Mouse (Mus musculus): Measurements from ENCODE around the gene Gm17545.
"Not testable (repeated sequence)": the region's sequence is repeated elsewhere in the genome, so short reads cannot be mapped to it uniquely, and the experiment has no call there.

Gm17545 gene

GRCm38 (mm10) chr9:22453990-22454389 lies at the start of gene Gm17545:
Gm17545 (plus strand) TSS chr9:22454290.
- DNase-seq (ENCODE audit: extremely low spot score) = not testable (repeated sequence)

GRCm38 (mm10) chr9:22405414-22405813 lies 48.7 kb upstream of the Gm17545 start:
- DNase-seq (ENCODE audit: extremely low spot score) = no peak

DNA sequence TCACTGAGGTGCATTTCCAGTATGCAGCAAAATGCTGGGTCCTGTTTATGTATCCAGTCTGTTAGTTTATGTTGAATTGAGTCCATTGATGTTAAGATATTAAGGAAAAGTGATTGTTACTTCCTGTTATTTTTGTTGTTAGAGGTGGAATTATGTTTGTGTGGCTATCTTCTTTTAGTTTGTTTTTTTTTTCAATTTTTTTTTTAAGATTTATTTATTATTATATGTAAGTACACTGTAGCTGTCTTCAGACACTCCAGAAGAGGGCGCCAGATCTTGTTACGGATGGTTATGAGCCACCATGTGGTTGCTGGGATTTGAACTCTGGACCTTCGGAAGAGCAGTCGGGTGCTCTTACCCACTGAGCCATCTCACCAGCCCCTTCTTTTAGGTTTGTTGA lies 46.5 kb upstream of the Gm17545 start:
- DNase-seq (ENCODE audit: extremely low spot score) = not testable (repeated sequence)

DNA sequence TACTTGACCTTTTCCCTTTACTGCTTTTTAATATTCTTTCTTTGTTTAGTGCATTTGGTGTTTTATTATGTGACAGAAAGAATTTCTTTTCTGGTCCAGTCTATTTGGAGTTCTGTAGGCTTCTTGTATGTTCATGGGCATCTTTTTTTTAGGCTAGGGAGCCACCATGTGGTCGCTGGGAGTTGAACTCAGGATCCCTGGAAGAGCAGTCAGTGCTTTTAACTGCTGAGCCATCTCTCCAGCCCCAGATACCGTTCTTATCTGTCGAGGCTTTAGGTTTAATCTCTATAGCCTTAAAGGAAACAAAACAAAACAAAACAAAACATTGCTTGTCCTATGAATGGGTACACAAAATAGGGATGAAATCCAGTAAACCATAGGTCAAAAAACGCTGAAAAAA lies 45.7 kb upstream of the Gm17545 start:
- DNase-seq (ENCODE audit: extremely low spot score) = not testable (repeated sequence)

DNA sequence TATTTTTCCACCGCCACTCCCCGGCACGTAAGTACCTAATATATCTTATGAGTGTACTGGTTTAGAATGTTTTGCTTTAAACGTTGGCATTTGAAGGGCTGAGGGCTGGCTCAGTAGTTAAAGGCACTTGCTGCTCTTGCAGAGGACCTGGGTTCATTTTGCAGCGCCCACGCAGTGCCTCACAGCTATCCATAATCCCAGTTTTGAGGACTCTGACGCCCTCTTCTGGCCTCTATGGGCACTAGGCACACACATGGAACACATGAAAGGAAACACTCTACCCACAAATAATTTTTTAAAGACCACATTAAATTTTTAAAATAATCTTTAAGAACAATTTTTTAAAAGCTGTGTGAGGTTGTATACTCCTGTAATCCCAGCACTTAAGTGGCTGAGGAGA lies 44.6 kb upstream of the Gm17545 start:
- no peak for DNase-seq (ENCODE audit: extremely low spot score)

- peak; percentile 95 for DNase-seq (ENCODE audit: extremely low spot score)
Observed at GRCm38 (mm10) chr9:22411002-22411857, 42.9 kb upstream of the Gm17545 start, which contains the start of gene 9530077C05Rik. 9530077C05Rik (plus strand) TSS chr9:22411513.

DNA sequence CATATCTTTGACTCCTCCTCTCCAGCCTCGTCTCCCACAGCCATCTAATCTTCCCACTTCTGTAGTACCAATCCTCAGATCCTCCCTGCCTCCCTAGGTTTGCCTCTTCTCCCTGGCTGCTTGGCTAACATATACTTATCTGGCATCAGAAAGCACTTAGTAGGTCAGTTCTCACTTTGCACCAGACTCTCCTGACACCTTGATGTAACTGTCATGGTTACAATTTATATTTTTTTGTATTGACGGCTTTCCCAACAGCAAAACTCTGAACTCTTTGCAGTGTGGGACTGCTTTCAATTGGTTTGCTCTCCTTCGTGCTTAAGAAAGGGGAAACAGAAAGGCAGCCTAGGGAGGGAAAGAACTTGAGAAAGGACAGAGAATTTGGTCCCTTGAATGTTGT lies 37.9 kb upstream of the Gm17545 start:
- DNase-seq (ENCODE audit: extremely low spot score) = no peak

- DNase-seq (ENCODE audit: extremely low spot score) = no peak
Observed at GRCm38 (mm10) chr9:22417547-22417946, 36.5 kb upstream of the Gm17545 start.

DNA sequence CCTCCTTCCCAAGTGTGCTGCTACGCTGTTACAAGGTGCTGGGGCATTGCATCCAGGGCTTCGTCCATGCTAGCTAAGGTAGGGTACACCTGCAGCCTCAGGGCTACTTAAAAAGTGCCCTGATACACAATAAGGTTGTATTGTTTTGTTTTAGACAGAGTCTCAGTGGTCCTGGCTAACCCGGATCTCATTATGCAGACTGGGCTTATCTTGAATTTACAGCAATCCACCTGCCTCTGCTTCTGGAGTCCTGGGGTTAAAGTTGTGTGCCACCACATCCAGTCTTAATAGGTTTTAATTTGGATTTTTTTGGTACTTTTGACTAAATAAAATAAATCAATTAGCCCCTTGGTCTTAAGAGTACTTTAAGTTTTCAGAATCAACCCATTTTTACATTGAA lies 34.2 kb upstream of the Gm17545 start:
- no peak for DNase-seq (ENCODE audit: extremely low spot score)

DNA sequence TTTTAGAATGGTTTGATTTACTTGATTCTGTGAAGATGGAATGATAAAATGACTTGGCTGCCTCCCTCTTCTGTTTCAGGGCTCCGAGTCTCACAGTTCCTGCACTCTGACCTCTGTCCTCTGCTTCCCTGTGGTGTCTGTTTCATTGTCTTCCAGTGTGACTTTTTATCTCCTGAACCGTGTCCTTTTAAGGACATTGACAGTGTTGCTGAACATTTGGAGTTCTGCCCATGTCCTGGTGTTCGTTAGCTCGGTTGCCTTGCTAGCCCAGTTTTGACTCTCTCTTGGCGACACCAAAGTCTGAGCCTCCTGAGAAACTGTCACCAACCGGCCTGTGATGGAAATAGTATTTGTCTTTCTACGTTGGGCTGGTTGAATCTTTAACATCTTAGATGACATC lies 33.6 kb upstream of the Gm17545 start:
- peak; percentile 26 for DNase-seq (ENCODE audit: extremely low spot score)

DNA sequence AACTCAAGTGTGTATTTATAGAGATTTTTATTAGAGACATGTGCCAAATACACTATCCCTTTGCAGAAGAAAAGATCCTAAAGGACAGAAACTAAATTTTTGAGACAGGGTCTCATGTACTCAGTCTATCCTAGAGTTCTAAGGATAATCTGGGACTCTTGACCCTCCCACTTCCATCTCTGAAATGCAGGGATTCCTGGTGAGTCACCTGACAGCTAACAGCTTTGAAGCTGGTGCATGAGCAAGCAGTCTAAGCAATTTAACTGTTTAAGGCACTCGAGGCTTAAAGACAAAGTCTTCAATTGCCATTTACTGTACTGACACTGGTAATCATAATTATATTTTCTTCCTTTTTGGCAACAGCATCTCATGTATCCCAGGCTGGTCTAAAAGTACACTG lies 31.5 kb upstream of the Gm17545 start:
- no peak for DNase-seq (ENCODE audit: extremely low spot score)

- DNase-seq (ENCODE audit: extremely low spot score) = no peak
Observed at GRCm38 (mm10) chr9:22423507-22423906, 30.6 kb upstream of the Gm17545 start.

DNA sequence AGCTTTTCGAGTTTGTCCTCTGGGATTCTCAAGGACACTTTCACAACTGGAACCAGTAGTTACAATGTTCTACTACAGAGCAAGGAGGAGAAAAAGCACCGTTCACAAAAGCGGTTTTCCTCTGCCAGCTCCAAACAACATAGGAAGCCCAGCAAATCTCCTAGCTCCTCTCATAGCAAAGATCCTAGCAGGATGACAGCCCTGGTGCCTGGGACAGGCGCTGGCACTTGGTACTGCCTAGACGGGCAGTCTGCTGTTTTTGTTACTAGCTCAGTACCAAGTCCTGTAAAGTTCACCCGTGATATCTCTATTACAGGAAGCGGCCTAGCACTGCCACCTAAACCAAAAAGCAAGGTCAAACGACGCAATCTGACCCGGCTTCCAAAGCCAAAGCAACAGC lies 29.9 kb upstream of the Gm17545 start:
- DNase-seq (ENCODE audit: extremely low spot score) = no peak

DNA sequence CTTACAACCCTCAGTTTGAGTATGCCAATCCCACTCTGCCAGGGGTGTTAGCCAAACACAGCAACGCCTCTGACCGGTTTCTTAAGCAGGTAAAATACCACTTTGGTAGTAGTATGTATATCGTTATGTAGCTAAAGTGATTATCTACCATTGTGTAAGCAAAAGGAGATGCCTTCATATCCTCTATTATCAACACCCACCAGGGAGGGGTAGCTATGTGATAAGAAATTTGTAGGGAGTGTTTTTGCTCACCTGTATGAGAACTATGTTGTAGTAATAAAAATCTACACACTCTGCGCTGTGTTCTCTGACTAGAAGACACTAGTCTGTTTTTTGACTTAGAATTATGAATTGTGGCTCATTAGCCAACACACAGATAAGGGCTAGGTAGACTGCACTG lies 29.4 kb upstream of the Gm17545 start:
- DNase-seq (ENCODE audit: extremely low spot score) = no peak

- no peak for DNase-seq (ENCODE audit: extremely low spot score)
Observed at GRCm38 (mm10) chr9:22428028-22428665, 25.9 kb upstream of the Gm17545 start.

DNA sequence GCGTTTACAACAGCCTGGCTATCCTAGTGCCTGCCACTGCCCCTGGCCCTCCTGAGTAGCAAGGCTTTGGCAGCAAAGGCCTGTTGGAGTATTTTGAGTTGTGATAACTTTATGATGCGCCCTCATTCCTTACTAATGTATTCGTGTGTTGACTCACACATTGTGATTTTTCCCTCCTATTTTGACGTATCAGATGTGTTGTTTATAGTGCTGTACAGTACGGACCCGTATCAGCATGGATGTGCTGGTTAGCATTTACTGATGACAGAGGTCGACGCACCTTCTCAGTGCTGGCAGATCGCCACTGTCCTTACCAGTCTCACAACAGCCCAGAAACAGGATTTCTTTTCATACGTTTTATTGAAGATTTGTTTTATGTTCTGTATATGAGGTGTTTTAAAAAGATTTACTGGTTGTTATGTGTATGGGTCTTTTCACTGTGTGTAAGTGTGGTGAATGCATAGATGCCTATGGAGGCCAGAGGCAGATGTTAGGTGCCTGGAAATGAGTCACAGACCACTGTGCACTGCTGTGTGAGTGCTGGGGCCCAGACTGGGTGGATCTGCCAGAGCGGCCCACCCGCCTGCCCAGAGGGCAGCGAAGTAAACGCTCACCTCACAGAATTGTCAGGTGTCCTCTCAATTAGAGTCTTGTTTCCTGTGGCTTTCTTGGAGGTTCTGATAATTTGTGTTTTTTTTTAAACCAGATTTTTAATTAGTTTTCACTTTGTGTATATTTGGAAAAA lies 25.3 kb upstream of the Gm17545 start:
- no peak for DNase-seq (ENCODE audit: extremely low spot score)

GRCm38 (mm10) chr9:22429533-22430241 lies 24.4 kb upstream of the Gm17545 start:
- no peak for DNase-seq (ENCODE audit: extremely low spot score)

GRCm38 (mm10) chr9:22430315-22430840 lies 23.7 kb upstream of the Gm17545 start:
- no peak for DNase-seq (ENCODE audit: extremely low spot score)

GRCm38 (mm10) chr9:22433221-22433620 lies 20.9 kb upstream of the Gm17545 start:
- DNase-seq (ENCODE audit: extremely low spot score) = no peak

DNA sequence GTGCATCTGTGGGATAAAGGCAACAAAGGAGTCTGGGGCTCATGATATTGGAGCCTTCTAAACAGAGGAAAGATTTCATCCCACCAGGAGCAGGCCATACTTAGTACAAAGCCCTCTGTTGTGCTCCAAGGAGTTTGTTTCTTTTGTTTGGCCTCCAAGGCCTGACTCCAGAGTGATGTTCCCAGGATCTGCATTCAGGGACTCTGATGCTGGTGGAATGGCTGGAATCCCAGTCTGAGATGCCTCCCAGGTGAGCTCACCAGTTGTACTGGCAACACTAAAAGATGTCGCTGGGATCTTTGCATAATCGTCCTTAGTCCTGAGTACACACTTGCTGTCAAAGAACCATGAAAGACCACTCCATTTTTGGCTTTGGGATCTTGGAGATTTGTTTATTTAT lies 20.0 kb upstream of the Gm17545 start:
- no peak for DNase-seq (ENCODE audit: extremely low spot score)

- no peak for DNase-seq (ENCODE audit: extremely low spot score)
Observed at GRCm38 (mm10) chr9:22438826-22439225, 15.3 kb upstream of the Gm17545 start.

- no peak for DNase-seq (ENCODE audit: extremely low spot score)
Observed at GRCm38 (mm10) chr9:22443157-22443556, 10.9 kb upstream of the Gm17545 start.

All from embryo, embryonic 9.5 days (tissue).